10 mouse cellular contexts compared by ENCODE assay signal in genomic region chr1:71654221-71654620, GRCm38 (mm10). TPM values are rescaled to one million over a fixed set of nuclear protein-coding genes. Genes with fewer than 3 reads are reported as not detected.
A peak's percentile ranks its signal among the peaks of the same experiment; 100 is the strongest.
DNase-seq lines count a peak whose midpoint lies in the region; ATAC-seq and TF ChIP-seq lines count a peak whose summit lies in the region.
"Had no signal": no experiment of that assay in that cellular context is flagged by ENCODE, and none has a peak within 500 bp of the region (broad histone marks: within the 10 kb centered on the region; RNA-seq: fewer than 3 reads in every experiment).

No protein-coding gene starts in this region.

- 12% methylated on average over 8 of the region's 8 CpGs for WGBS in kidney, embryonic 16.5 days
- WGBS in embryonic facial prominence, embryonic 15.5 days = 13% methylated on average over 8 of the region's 8 CpGs
- 13% methylated on average over 8 of the region's 8 CpGs for WGBS in intestine, embryonic 15.5 days
- 22% methylated on average over 8 of the region's 8 CpGs for WGBS in midbrain, postnatal 0 days

- no peaks in the 10 kb centered on the region for H3K27me3 ChIP-seq in kidney, embryonic 16.5 days (ENCODE audit: insufficient read depth, low read length)
- H3K27me3 ChIP-seq in embryonic facial prominence, embryonic 15.5 days = no peaks in the 10 kb centered on the region
- H3K27me3 ChIP-seq in intestine, embryonic 15.5 days (replicated peaks) = no peaks in the 10 kb centered on the region
- peaks cover 18% of the 10 kb centered on the region for H3K27me3 ChIP-seq in midbrain, postnatal 0 days (ENCODE audit: insufficient read depth, low read length)
- H3K27me3 ChIP-seq: Patski had no signal

- TF ChIP-seq CTCF in midbrain, postnatal 0 days (IDR thresholded peaks at IDR 0.05) = no peak

- peaks cover 11% of the 10 kb centered on the region for H3K36me3 ChIP-seq in kidney, embryonic 16.5 days (ENCODE audit: insufficient read depth, low read length)
- peaks cover 4% of the 10 kb centered on the region; the same call in 1 of the 2 replicates for H3K36me3 ChIP-seq in embryonic facial prominence, embryonic 15.5 days
- H3K36me3 ChIP-seq in intestine, embryonic 15.5 days = no peaks in the 10 kb centered on the region
- H3K36me3 ChIP-seq in midbrain, postnatal 0 days (ENCODE audit: insufficient read depth, low read length) = no peaks in the 10 kb centered on the region

- DNase-seq in kidney, postnatal 10 days = no peak
- DNase-seq in midbrain, postnatal 0 days (ENCODE audit: low spot score) = no peak
- DNase-seq in right cerebral cortex, postnatal 10 days (ENCODE audit: low spot score in 2 of 2) = no peak
- DNase-seq in kidney, postnatal 25 days = no peak
- DNase-seq: cerebellum, adult 11 months had no signal

- peak overlapping the region; percentile 92 for H3K27ac ChIP-seq in kidney, embryonic 16.5 days (ENCODE audit: low read length)
- H3K27ac ChIP-seq in embryonic facial prominence, embryonic 15.5 days (replicated peaks) = peak overlapping the region; percentile 96
- peak overlapping the region; percentile 91 for H3K27ac ChIP-seq in intestine, embryonic 15.5 days
- no peak overlapping the region for H3K27ac ChIP-seq in midbrain, postnatal 0 days (ENCODE audit: low read depth, low read length)

- H3K9ac ChIP-seq in kidney, embryonic 16.5 days (replicated peaks; ENCODE audit: low read length) = peak overlapping the region; percentile 88
- peak overlapping the region; percentile 69 for H3K9ac ChIP-seq in embryonic facial prominence, embryonic 15.5 days
- H3K9ac ChIP-seq in intestine, embryonic 15.5 days = peak overlapping the region; percentile 74
- H3K9ac ChIP-seq in midbrain, postnatal 0 days (replicated peaks; ENCODE audit: low read length, poor library complexity, severe bottlenecking) = no peak overlapping the region

- peak overlapping the region; percentile 79 for H3K4me2 ChIP-seq in kidney, embryonic 16.5 days (replicated peaks; ENCODE audit: low read depth, low read length)
- peak overlapping the region; percentile 75 for H3K4me2 ChIP-seq in embryonic facial prominence, embryonic 15.5 days (replicated peaks)
- peak overlapping the region; percentile 94 for H3K4me2 ChIP-seq in intestine, embryonic 15.5 days (replicated peaks)
- H3K4me2 ChIP-seq in midbrain, postnatal 0 days (ENCODE audit: low read depth, low read length, poor library complexity, severe bottlenecking) = peak overlapping the region; percentile 99

- no peaks in the 10 kb centered on the region for H3K9me3 ChIP-seq in kidney, embryonic 16.5 days (ENCODE audit: low read length)
- no peaks in the 10 kb centered on the region for H3K9me3 ChIP-seq in embryonic facial prominence, embryonic 15.5 days (replicated peaks)
- no peaks in the 10 kb centered on the region for H3K9me3 ChIP-seq in intestine, embryonic 15.5 days
- no peaks in the 10 kb centered on the region for H3K9me3 ChIP-seq in midbrain, postnatal 0 days (ENCODE audit: low read length)

- H3K4me1 ChIP-seq in kidney, embryonic 16.5 days (ENCODE audit: insufficient read depth, low read length) = peaks cover 31% of the 10 kb centered on the region
- peaks cover 19% of the 10 kb centered on the region for H3K4me1 ChIP-seq in embryonic facial prominence, embryonic 15.5 days
- H3K4me1 ChIP-seq in intestine, embryonic 15.5 days (replicated peaks) = peaks cover 11% of the 10 kb centered on the region; the same call in 1 of the 2 replicates
- H3K4me1 ChIP-seq in midbrain, postnatal 0 days (ENCODE audit: insufficient read depth, low read length) = no peaks in the 10 kb centered on the region

- H3K4me3 ChIP-seq in kidney, embryonic 16.5 days (ENCODE audit: low read length) = peak overlapping the region; percentile 80
- H3K4me3 ChIP-seq in embryonic facial prominence, embryonic 15.5 days (replicated peaks) = peak overlapping the region; percentile 73
- peak overlapping the region; percentile 76 for H3K4me3 ChIP-seq in intestine, embryonic 15.5 days (replicated peaks)
- H3K4me3 ChIP-seq in midbrain, postnatal 0 days (ENCODE audit: low read depth, low read length) = 0 out of 2 replicates have a peak overlapping the region, but pooled peaks have one; percentile 58

- ATAC-seq in kidney, embryonic 16.5 days (ENCODE audit: low FRiP score, low TSS enrichment) = no peak
- ATAC-seq in embryonic facial prominence, embryonic 15.5 days (ENCODE audit: insufficient number of reproducible peaks, low FRiP score, low TSS enrichment, low read depth) = no peak
- no peak for ATAC-seq in intestine, embryonic 15.5 days
- no peak for ATAC-seq in midbrain, postnatal 0 days (ENCODE audit: low FRiP score)
- no peak for ATAC-seq in cerebellum, adult (ENCODE audit: insufficient number of reproducible peaks, low FRiP score, low TSS enrichment)

RNA-seq across cellular contexts. Expression of gene Fn1, which starts 1.2 kb away (rescaled TPM):
- polyA plus RNA-seq in kidney, embryonic 16.5 days (2015; fragmentation: Nextera tagmentation; extraction: Ambion mirVana) = 168 and 176 TPM in 2 replicates
- 183 and 197 TPM in 2 replicates for polyA plus RNA-seq in embryonic facial prominence, embryonic 15.5 days (2015; fragmentation: Nextera tagmentation; extraction: Ambion mirVana)
- polyA plus RNA-seq in intestine, embryonic 15.5 days (2015; fragmentation: Nextera tagmentation; extraction: Ambion mirVana) = 79.0 and 83.2 TPM in 2 replicates
- total RNA-seq in midbrain, postnatal 0 days (2014; rRNA removed) = 71.1 and 101 TPM in 2 replicates
- 22.5 and 25.9 TPM in 2 replicates for polyA plus RNA-seq in midbrain, postnatal 0 days (2015; fragmentation: Nextera tagmentation; extraction: Ambion mirVana)
